19 mouse cellular contexts compared by ENCODE assay signal in genomic region chr13:59177003-59177402, GRCm38 (mm10).
A peak's percentile ranks its signal among the peaks of the same experiment; 100 is the strongest.
DNase-seq lines count a peak whose midpoint lies in the region; ATAC-seq and TF ChIP-seq lines count a peak whose summit lies in the region.
"Had no signal": no experiment of that assay in that cellular context is flagged by ENCODE, and none has a peak within 500 bp of the region (broad histone marks: within the 10 kb centered on the region; RNA-seq: fewer than 3 reads in every experiment).

No protein-coding gene starts in this region.

- no peak overlapping the region for H3K9ac ChIP-seq in lung, embryonic 14.5 days
- H3K9ac ChIP-seq: forebrain, embryonic 15.5 days; hindbrain, embryonic 14.5 days; liver, embryonic 15.5 days; neural tube, embryonic 12.5 days had no signal

- WGBS in lung, embryonic 14.5 days, result 64% methylated on average over 9 of the region's 9 CpGs
- WGBS in lung, adult 2 months, result 70% methylated on average over 9 of the region's 9 CpGs
- 47% methylated on average over 9 of the region's 9 CpGs for WGBS in limb, embryonic 10.5 days

- DNase-seq in embryo, embryonic 11 days, result peak; percentile 43
- DNase-seq in embryo, embryonic 10 days (ENCODE audit: low spot score), result no peak
- DNase-seq in lung, embryonic 14.5 days, result peak; percentile 3
- no peak for DNase-seq in lung, adult 2 months
- DNase-seq in limb, embryonic 10.5 days (ENCODE audit: low spot score), result peak; percentile 43
- peak; percentile 14 for DNase-seq in skeletal muscle tissue, adult 2 months (ENCODE audit: low read depth, low spot score)
- no peak for DNase-seq in adipocyte (ENCODE audit: low spot score)
- DNase-seq: adrenal gland, adult 8-10 months; cerebellum, postnatal 14 days; layer of hippocampus, postnatal 36 days; lung, postnatal 14 days; right cerebral cortex, postnatal 4 days had no signal

- no peaks in the 10 kb centered on the region for H3K27me3 ChIP-seq in lung, embryonic 14.5 days (ENCODE audit: insufficient read depth, low read length)
- H3K27me3 ChIP-seq in limb, embryonic 10.5 days (ENCODE audit: low read depth, poor library complexity, severe bottlenecking), result no peaks in the 10 kb centered on the region
- H3K27me3 ChIP-seq: forebrain, embryonic 15.5 days; liver, embryonic 15.5 days; megakaryocyte, embryonic 14.5 days; neural tube, embryonic 12.5 days had no signal

- no peak for ATAC-seq in lung, embryonic 14.5 days (ENCODE audit: insufficient read depth)
- ATAC-seq in megakaryocyte-erythroid progenitor cell, adult 5-6 weeks (replicated peaks; ENCODE audit: low FRiP score, low TSS enrichment, poor library complexity, severe bottlenecking), result no peak
- ATAC-seq: forebrain, embryonic 15.5 days had no signal

- H3K4me2 ChIP-seq in lung, embryonic 14.5 days, result no peak overlapping the region
- H3K4me2 ChIP-seq: forebrain, embryonic 15.5 days; heart, embryonic 11.5 days; hindbrain, embryonic 14.5 days; liver, embryonic 15.5 days; neural tube, embryonic 12.5 days had no signal

- H3K4me3 ChIP-seq in lung, embryonic 14.5 days (ENCODE audit: low read depth, low read length), result no peak overlapping the region
- H3K4me3 ChIP-seq in lung, adult 2 months (replicated peaks; ENCODE audit: extremely low read depth, low read depth, low read length), result no peak overlapping the region
- H3K4me3 ChIP-seq in limb, embryonic 10.5 days, result no peak overlapping the region
- H3K4me3 ChIP-seq: forebrain, embryonic 15.5 days; liver, embryonic 15.5 days; neural tube, embryonic 12.5 days had no signal

- no peaks in the 10 kb centered on the region for H3K36me3 ChIP-seq in lung, embryonic 14.5 days (ENCODE audit: insufficient read depth)
- H3K36me3 ChIP-seq in limb, embryonic 10.5 days, result no peaks in the 10 kb centered on the region
- H3K36me3 ChIP-seq: forebrain, embryonic 15.5 days; liver, embryonic 15.5 days; neural tube, embryonic 12.5 days had no signal

- no peak for TF ChIP-seq CTCF in lung, embryonic 14.5 days (IDR thresholded peaks at IDR 0.05; ENCODE audit: low read depth)
- no peak for TF ChIP-seq CTCF in lung, adult 2 months (IDR thresholded peaks at IDR 0.05; ENCODE audit: insufficient read depth, low read length)

- no peaks in the 10 kb centered on the region for H3K4me1 ChIP-seq in lung, embryonic 14.5 days (ENCODE audit: insufficient read depth)
- H3K4me1 ChIP-seq in lung, adult 2 months (ENCODE audit: control insufficient read depth, insufficient read depth, low read length), result no peaks in the 10 kb centered on the region
- H3K4me1 ChIP-seq in limb, embryonic 10.5 days, result peaks cover 18% of the 10 kb centered on the region
- H3K4me1 ChIP-seq: liver, embryonic 15.5 days; megakaryocyte, embryonic 14.5 days; neural tube, embryonic 12.5 days had no signal

- H3K27ac ChIP-seq in lung, embryonic 14.5 days (ENCODE audit: low read depth), result no peak overlapping the region
- H3K27ac ChIP-seq in limb, embryonic 10.5 days, result peak overlapping the region; percentile 75
- H3K27ac ChIP-seq: forebrain, embryonic 15.5 days; hindbrain, embryonic 14.5 days; liver, embryonic 15.5 days; neural tube, embryonic 12.5 days had no signal

- no peak for TF ChIP-seq POLR2A in lung, adult 2 months (IDR thresholded peaks at IDR 0.05; ENCODE audit: borderline replicate concordance, extremely low read depth, low read depth, low read length)

- no peaks in the 10 kb centered on the region for H3K9me3 ChIP-seq in lung, embryonic 14.5 days (ENCODE audit: low read depth, low read length)
- no peaks in the 10 kb centered on the region for H3K9me3 ChIP-seq in limb, embryonic 10.5 days (replicated peaks)
- H3K9me3 ChIP-seq: forebrain, embryonic 15.5 days; liver, embryonic 15.5 days; neural tube, embryonic 12.5 days had no signal

Comparison
In these comparisons a context has a peak if more than half of its experiments do, and no peak if none do; other contexts are left out.
1. DNase-seq: peak in embryo, embryonic 11 days (single experiment), lung, embryonic 14.5 days (single experiment), limb, embryonic 10.5 days (single experiment) and skeletal muscle tissue, adult 2 months (single experiment); none in embryo, embryonic 10 days (single experiment), lung, adult 2 months (single experiment) and adipocyte (single experiment).